Mouse (Mus musculus) liver, postnatal 0 days (tissue): ENCODE data around the gene Foxl1.

Source experiments
- CTCF ChIP-seq: sonication (generic); IDR thresholded peaks from 2 replicates; pipeline ENCODE4 v1.5.1; 2016; ENCODE audit warnings: antibody characterized with exemption, low read depth
- EP300 ChIP-seq: IDR thresholded peaks from 2 replicates; pipeline ENCODE4 v1.6.1; 2016; ENCODE audit warnings: antibody characterized with exemption, low read depth, mild to moderate bottlenecking

DNA sequence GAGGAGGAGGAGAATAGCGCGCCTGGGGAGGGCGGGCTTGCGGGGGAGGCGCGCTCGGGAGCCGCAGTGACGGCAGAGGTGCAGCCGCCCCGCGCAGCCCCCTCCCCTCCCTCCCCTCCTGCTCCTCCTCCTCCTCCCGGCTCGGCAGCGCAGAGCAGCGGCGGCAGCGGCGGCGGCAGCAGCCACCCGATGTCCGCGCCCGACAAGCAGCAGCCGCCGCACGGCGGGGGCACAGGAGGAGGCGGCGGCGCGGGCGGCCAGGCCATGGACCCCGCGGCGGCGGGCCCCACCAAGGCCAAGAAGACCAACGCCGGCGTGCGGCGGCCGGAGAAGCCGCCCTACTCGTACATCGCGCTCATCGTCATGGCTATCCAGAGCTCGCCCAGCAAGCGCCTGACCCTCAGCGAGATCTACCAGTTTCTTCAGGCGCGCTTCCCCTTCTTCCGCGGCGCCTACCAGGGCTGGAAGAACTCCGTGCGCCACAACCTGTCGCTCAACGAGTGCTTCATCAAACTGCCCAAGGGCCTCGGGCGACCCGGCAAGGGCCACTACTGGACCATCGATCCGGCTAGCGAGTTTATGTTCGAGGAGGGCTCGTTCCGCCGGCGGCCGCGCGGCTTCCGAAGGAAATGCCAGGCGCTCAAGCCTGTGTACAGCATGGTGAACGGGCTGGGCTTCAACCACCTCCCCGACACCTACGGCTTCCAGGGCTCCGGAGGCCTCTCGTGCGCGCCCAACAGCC lies 43.4 kb upstream of the Foxl1 start, which contains the start of gene Foxf1:
- TF ChIP-seq EP300: no peak
- no peak for TF ChIP-seq CTCF
